Mouse (Mus musculus): ENCODE results near the gene Tlx1. TPM values are rescaled to one million over a fixed set of nuclear protein-coding genes. Genes with fewer than 3 reads are reported as not detected.

Gene Tlx1
- polyA plus RNA-seq (2017; shearing (Covaris generic)), result not detected

DNA sequence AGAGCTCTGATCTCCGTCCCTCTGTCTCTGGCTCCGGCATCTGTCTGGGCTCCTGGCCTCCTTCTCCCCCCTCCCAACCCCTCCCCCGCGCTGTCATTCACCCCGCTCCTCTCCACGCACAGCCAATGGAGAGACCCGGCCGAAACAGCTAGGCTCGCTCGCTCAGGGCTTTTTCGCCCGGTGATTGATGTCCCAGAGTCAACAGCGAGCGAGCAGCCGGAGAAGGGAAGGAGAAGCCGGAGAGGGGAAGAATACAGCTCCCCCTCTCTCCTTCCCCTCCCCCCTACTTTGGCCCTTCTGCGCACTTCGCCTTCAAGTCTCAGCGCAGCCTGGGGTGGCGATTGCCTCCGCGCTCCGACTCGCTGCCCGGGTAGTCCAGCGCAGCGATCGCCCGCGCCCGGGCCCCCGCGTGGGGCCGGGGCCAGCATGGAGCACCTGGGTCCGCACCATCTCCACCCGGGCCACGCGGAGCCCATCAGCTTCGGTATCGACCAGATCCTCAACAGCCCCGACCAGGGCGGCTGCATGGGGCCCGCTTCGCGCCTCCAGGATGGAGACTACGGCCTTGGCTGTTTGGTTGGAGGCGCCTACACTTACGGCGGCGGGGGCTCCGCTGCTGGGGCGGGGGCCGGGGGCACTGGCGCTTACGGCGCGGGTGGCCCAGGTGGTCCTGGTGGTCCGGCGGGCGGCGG, at the start of gene Tlx1:
Tlx1 (plus strand) TSS at position 191 of the 692 bp plus-strand sequence.

Other genes with a start within 250 kb of the Tlx1 start
- gene Slf2, start 219.5 kb upstream of the Tlx1 start, polyA plus RNA-seq (2017; shearing (Covaris generic)), result 50.6 TPM
- 0.06 TPM for gene Sema4g, start 161.6 kb upstream of the Tlx1 start, polyA plus RNA-seq (2017; shearing (Covaris generic))
- 21.4 TPM for gene Twnk, start 145.0 kb upstream of the Tlx1 start, polyA plus RNA-seq (2017; shearing (Covaris generic))
- 72.2 TPM for gene Mrpl43, start 144.2 kb upstream of the Tlx1 start, polyA plus RNA-seq (2017; shearing (Covaris generic))
- 2.8 TPM for gene Lzts2, start 136.3 kb upstream of the Tlx1 start, polyA plus RNA-seq (2017; shearing (Covaris generic))
- gene Pdzd7, start 105.0 kb upstream of the Tlx1 start, polyA plus RNA-seq (2017; shearing (Covaris generic)), result not detected
- 93.8 TPM for gene Sfxn3, start 103.2 kb upstream of the Tlx1 start, polyA plus RNA-seq (2017; shearing (Covaris generic))
- not detected for gene Kazald1, start 75.4 kb upstream of the Tlx1 start, polyA plus RNA-seq (2017; shearing (Covaris generic))
- gene Lbx1, start 85.1 kb downstream of the Tlx1 start, polyA plus RNA-seq (2017; shearing (Covaris generic)), result not detected
- gene Btrc, start 213.1 kb downstream of the Tlx1 start, polyA plus RNA-seq (2017; shearing (Covaris generic)), result 35.9 TPM